Mouse (Mus musculus) spleen, adult 2 months (tissue): ENCODE data around the gene Carhsp1. TPM values are rescaled to one million over a fixed set of nuclear protein-coding genes. Genes with fewer than 3 reads are reported as not detected.

ENCODE experiments used
- DNase-seq, 2 experiments: peaks; one replicate each; pipeline versions ENCODE4 v3.0.0 to v3.0.0-alpha.2; 2012 to 2021; ENCODE audit warnings: low spot score in 2 of 2, low read depth in 1 of 2
- H3K27ac ChIP-seq: fragments of 200-500 bp; 2 replicates; pipeline ENCODE4 v1.5.1; 2012; ENCODE audit warnings: low read length, inconsistent platforms; ENCODE audit not compliant: insufficient read depth
- H3K27me3 ChIP-seq: fragments of 200-500 bp; 2 replicates; pipeline ENCODE4 v1.6.1; 2012; ENCODE audit warnings: mild to moderate bottlenecking, moderate library complexity, low read length, inconsistent platforms; ENCODE audit not compliant: control insufficient read depth, insufficient read depth
- H3K36me3 ChIP-seq: fragments of 200-500 bp; 2 replicates; pipeline ENCODE4 v1.6.1; 2012; ENCODE audit warnings: mild to moderate bottlenecking, low read length, inconsistent platforms; ENCODE audit not compliant: control insufficient read depth, insufficient read depth
- H3K4me1 ChIP-seq: fragments of 200-500 bp; 2 replicates; pipeline ENCODE4 v1.6.1; 2011; ENCODE audit warnings: inconsistent platforms; ENCODE audit not compliant: control insufficient read depth, insufficient read depth, insufficient read length
- H3K4me3 ChIP-seq: fragments of 200-500 bp; 2 replicates; pipeline ENCODE4 v1.5.1; 2011; ENCODE audit warnings: mild to moderate bottlenecking, inconsistent platforms; ENCODE audit not compliant: insufficient read depth, insufficient read length; ENCODE audit errors: extremely low read depth
- CTCF ChIP-seq: fragments of 200-500 bp; IDR thresholded peaks from 2 replicates; pipeline ENCODE4 v1.5.1; 2011; ENCODE audit warnings: mild to moderate bottlenecking, inconsistent platforms; ENCODE audit not compliant: insufficient read depth, insufficient read length, insufficient replicate concordance; ENCODE audit errors: extremely low read depth
- POLR2A ChIP-seq: fragments of 200-500 bp; IDR thresholded peaks from 2 replicates; pipeline ENCODE4 v1.6.1; 2011; ENCODE audit warnings: low read depth, low read length, inconsistent platforms
- WGBS: fragments of 180-500 bp; shearing (Covaris S2); methylation state at CpG from one replicate; pipeline ENCODE4 v1.1.7; 2018; 5-methylcytosine and 5-hydroxymethylcytosine counted together
- polyA plus RNA-seq: library from polyadenylated mRNA; depleted of rRNA; stranded (reverse); fragments of >200 nt; gene quantifications from 2 replicates; pipeline ENCODE4 v1.2.3, GENCODE M21; 2012

Carhsp1 gene
- polyA plus RNA-seq, 1 experiment, result 63.1 TPM

DNA sequence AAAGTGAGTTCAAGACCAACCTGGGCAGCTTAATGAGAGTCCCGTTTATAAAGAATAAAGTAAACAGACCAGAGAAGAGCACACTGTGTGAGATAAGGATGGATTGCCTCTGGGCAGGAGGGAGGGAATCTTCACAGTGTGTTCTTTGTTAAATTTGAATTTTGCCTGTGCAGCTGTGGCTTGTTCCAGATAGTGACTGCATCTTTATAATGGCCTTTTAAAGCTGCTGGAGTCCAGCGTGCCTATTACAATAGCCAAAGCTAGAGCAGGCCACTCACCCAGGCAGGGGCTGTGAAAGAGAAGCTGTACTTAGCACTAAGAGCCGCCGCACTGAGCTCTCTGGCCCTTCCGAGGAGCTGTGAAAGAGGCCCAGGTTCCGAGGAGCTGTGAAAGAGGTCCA lies 26.4 kb downstream of the Carhsp1 start:
- TF ChIP-seq POLR2A, result no peak
- no peak for TF ChIP-seq CTCF
- no peak for DNase-seq
- H3K4me3 ChIP-seq, result no peak overlapping the region
- peaks cover 52% of the 10 kb centered on the region for H3K36me3 ChIP-seq
- H3K27me3 ChIP-seq, result no peaks in the 10 kb centered on the region
- WGBS, result 93% methylated on average over 6 of the region's 6 CpGs
- H3K4me1 ChIP-seq, result no peaks in the 10 kb centered on the region
- no peak overlapping the region for H3K27ac ChIP-seq

DNA sequence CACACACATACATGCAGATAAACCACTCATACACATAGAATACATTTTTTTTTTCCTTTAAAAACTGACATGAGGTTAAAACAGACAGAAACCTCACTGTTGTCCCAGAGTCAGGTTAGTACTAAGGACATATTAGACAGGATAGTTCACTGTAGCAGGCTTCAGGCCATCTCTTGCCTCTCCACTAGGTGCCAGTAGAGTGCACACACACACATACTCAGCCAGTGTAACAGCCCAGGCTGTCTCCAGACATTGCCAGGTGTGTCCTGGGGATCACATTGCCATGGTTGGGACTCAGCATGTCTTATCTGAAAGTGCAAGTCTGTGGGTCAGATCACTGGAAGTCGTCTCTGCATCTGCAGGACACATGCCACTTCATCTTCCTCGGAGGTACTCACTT lies 28.1 kb downstream of the Carhsp1 start:
- no peaks in the 10 kb centered on the region for H3K4me1 ChIP-seq
- peaks cover 43% of the 10 kb centered on the region for H3K36me3 ChIP-seq
- DNase-seq, result peak; percentile 11 to 43
- 80% methylated on average over 2 of the region's 2 CpGs for WGBS
- H3K27ac ChIP-seq, result no peak overlapping the region
- no peak overlapping the region for H3K4me3 ChIP-seq
- no peaks in the 10 kb centered on the region for H3K27me3 ChIP-seq
- TF ChIP-seq CTCF (peak; percentile 63; the same call in 1 of the 2 replicates), POLR2A (no peak)

DNA sequence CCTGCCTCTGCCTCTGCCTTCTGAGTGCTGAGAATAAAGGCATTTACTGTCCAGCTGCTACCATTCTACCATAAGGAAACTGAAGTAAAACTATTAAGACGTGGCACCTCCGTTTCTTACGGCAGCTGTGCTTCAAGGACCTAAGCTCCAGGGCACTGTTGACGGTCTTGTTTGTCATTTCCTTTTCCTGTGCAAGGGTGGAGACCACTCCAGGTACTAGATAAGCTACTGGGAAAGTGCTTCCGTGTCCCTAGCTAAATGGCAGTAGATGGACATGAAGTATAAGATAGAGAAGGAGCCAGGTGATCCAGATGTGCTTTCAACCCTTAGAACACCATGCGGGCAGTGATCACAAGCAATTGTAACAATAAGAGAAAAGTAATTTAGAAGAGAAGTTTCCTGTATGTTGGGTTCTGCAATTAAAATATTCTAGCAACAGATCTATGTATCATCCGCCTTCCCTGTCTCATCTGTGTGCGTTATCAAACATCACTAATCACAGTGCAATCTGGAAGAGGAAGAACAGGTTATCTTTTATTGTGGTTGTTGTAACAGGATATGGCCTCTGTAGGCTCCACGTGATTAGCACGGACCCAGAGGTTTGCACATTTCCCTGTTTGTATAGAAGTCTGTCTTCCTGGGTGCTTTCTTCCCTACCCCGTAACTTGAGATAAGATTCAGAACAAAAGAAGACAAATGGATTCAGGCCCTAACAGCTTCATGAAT lies 32.3 kb downstream of the Carhsp1 start:
- WGBS, result 57% methylated on average over 11 of the region's 11 CpGs
- peaks cover 5% of the 10 kb centered on the region; the same call in 1 of the 2 replicates for H3K4me1 ChIP-seq
- DNase-seq, result peak in 1 of 2 experiments; percentile 12
- H3K4me3 ChIP-seq, result no peak overlapping the region
- TF ChIP-seq POLR2A (no peak), CTCF (no peak)
- no peaks in the 10 kb centered on the region for H3K27me3 ChIP-seq
- no peak overlapping the region for H3K27ac ChIP-seq
- peaks cover 11% of the 10 kb centered on the region for H3K36me3 ChIP-seq

DNA sequence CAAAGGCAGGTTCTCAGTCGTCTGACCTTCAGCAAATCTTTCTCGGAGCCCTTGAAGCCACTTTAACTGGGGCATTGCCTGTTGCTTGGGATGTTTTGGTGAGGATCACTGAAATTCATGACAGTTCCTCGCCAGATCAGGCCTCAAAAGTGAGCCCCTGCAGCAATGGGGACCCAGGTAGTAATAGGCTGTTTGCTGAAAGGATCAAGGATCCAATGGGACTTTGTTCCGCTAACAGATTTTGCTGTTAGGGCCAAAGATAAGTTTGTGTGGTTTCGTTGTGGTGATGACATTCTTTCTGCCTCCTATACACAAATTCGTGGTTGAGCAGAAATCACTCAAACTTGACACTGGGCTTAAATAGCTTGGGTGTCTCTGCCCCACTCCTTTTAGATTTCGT lies 33.8 kb downstream of the Carhsp1 start:
- TF ChIP-seq POLR2A (no peak), CTCF (no peak)
- no peaks in the 10 kb centered on the region for H3K27me3 ChIP-seq
- no peak for DNase-seq
- H3K4me3 ChIP-seq, result peak overlapping the region; percentile 99
- H3K27ac ChIP-seq, result peak overlapping the region; percentile 93
- 25% methylated on average over 7 of the region's 7 CpGs for WGBS
- H3K4me1 ChIP-seq, result peaks cover 5% of the 10 kb centered on the region; the same call in 1 of the 2 replicates
- peaks cover 3% of the 10 kb centered on the region for H3K36me3 ChIP-seq

DNA sequence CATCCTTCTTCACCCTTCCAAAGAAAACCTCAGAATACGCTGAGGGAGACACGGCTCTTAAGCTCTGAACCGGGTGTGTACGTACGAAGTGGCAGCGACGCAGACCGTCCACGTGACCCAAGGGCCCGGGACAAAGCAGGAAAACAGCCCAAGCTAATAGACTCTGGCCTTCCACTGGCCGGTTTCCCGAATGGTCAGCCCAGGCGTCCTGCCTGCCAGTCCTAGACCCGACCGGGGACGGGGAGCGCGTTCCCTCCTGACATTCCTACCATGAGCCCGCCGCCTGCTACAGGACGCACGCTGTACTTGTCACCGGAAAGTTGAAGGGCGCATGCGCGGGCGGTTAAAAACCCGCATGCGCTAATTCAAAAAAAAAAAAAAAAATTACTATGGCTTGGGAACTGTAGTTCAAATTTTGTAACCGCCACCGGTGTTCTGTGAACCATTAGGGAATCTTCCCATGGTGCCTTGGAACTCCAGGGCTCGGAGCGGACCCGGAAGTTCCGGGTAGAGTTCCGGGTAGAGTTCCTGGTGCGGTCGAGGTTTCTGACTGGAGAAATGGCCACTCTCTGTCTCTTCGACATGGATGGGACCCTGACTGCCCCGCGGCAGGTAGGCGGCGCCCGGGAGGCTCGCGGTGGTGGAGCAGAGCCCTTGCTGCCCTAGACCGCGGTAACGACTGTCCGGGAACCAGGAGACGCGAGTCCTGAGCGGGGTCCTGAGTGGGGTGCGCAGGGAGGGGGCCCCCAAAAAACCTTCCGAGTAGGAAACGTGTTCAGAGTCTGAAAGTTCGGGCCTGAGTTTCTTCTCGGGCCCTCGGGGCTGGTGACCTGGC lies 34.5 kb downstream of the Carhsp1 start, which contains the start of the genes Pmm2 and Tmem186:
TSS of gene Pmm2 (plus strand) at position 458 of the 835 bp plus-strand sequence.
TSS of gene Tmem186 (minus strand) at position 496 of the 835 bp plus-strand sequence.
- Histone ChIP-seq H3K4me3 (peak within 1 kb of the TSS; percentile 99), H3K27me3 (no peaks in the 10 kb centered on the region), H3K27ac (peak within 1 kb of the TSS; percentile 93), H3K36me3 (no peaks in the 10 kb centered on the region; the same call in none of the 2 replicates), H3K4me1 (peaks cover 5% of the 10 kb centered on the region; the same call in 1 of the 2 replicates)
- no peak for TF ChIP-seq POLR2A
- peak; percentile 68 to 77 for DNase-seq
- under 1% methylated on average over 59 of the region's 59 CpGs for WGBS

DNA sequence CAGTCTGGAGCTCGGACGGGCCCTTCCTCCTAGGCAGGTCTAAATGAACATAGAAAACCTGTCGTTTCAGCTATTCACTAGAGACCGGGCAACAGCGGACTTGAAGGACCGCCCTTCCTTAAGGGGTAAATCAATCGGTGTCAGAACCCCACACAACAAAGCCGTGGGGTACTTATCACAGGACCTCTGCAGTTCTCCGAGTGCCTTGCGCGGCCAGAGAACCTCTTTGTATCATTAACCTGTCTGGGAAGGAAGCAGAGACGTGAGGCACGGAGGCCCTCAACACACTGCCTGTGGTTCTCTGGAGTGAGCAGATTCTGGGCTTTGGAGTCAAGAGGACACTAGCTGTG lies 35.1 kb downstream of the Carhsp1 start:
- H3K36me3 ChIP-seq, result no peaks in the 10 kb centered on the region; the same call in none of the 2 replicates
- peak overlapping the region; percentile 93 for H3K27ac ChIP-seq
- no peak for TF ChIP-seq POLR2A
- no peak for TF ChIP-seq CTCF
- no peaks in the 10 kb centered on the region for H3K27me3 ChIP-seq
- 1% methylated on average over 13 of the region's 13 CpGs for WGBS
- DNase-seq, result no peak
- peak overlapping the region; percentile 99 for H3K4me3 ChIP-seq
- H3K4me1 ChIP-seq, result peaks cover 5% of the 10 kb centered on the region; the same call in 1 of the 2 replicates

DNA sequence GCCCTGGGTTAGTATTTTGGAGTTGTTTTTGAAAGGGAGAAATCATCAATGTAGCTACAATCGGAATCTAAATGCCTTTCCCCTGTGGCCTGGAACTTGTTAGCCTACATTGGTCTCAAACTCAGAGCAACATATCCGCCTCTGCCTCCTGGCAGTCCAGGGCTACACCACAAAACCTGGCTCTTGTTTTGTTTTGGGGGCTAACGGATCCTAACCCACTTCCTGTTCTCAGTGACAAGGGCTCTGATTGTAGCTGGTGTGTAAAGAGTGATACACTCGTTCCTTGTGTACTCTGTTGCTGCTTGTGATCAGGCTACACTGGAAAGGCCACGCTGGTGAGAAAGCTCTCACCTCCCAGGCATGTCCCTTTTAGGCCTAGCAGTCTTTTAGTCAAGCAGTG lies 40.5 kb downstream of the Carhsp1 start:
- Histone ChIP-seq H3K27me3 (no peaks in the 10 kb centered on the region), H3K27ac (no peak overlapping the region), H3K4me1 (peaks cover 5% of the 10 kb centered on the region; the same call in 1 of the 2 replicates), H3K36me3 (no peaks in the 10 kb centered on the region; the same call in 1 of the 2 replicates), H3K4me3 (no peak overlapping the region)
- TF ChIP-seq CTCF (no peak), POLR2A (no peak)
- DNase-seq, result no peak
- WGBS, result 25% methylated on average over 5 of the region's 5 CpGs
